Mouse (Mus musculus) lung, adult 2 months (tissue): ENCODE results near the gene Sept5.

ENCODE experiments used
- CTCF ChIP-seq: fragments of 200-500 bp; IDR thresholded peaks from 2 replicates; pipeline ENCODE4 v1.5.1; 2011; ENCODE audit warnings: mild to moderate bottlenecking, low read length, control low read depth; ENCODE audit not compliant: insufficient read depth
- POLR2A ChIP-seq: fragments of 200-500 bp; IDR thresholded peaks from 2 replicates; pipeline ENCODE4 v1.6.1; 2011; ENCODE audit warnings: low read depth, mild to moderate bottlenecking, control low read depth, low read length, borderline replicate concordance; ENCODE audit errors: extremely low read depth

DNA sequence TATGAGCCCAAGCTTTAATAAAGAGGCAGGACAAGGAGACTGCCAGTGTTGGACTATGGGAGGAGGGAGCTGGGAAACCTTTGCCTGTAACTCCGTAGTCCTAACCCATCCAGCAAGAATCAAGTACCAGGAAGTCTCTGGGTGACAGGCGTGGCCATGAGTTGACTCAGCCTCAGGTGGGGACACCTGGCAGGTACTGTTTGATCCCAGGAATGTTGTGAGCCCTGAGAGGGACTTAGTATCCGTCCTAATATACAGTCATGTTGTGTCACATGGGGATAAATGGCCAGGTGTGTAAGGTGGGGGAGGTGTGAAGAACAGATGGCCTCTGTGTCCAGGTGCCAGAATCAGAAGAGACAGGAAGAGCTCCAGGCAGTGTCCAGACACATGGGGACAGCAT, 19.4 kb upstream of the Sept5 start:
- TF ChIP-seq POLR2A = no peak
- TF ChIP-seq CTCF = no peak
